Mouse (Mus musculus) midbrain, embryonic 11.5 days (tissue): ENCODE measurements at regions not wholly inside any gene's neighbourhood (a gene's known extent, or its start where the extent isn't known, plus 50 kb on each side); places are given as distances from the start of the nearest gene placed in this dataset.
A peak's percentile ranks its signal among the peaks of the same experiment; 100 is the strongest.

Experiments used
- ATAC-seq: fragments of 200-750 bp; cut with Nextera tagmentation; 2 replicates; pipeline ENCODE4 v1.8.0; 2017; ENCODE audit warnings: moderate TSS enrichment, moderate library complexity; ENCODE audit not compliant: low FRiP score
- DNase-seq: peaks from one replicate; pipeline ENCODE4 v3.0.0; 2015; ENCODE audit warnings: low spot score; ENCODE audit errors: missing footprints
- H3K27ac ChIP-seq: fragments of 300-500 bp; sonication (generic); 2 replicates; pipeline ENCODE4 v1.5.1; 2014; ENCODE audit warnings: low read depth, low read length
- H3K27me3 ChIP-seq: fragments of 300-500 bp; sonication (generic); 2 replicates; pipeline ENCODE4 v1.6.1; 2014; ENCODE audit warnings: mild to moderate bottlenecking, low read length, moderate library complexity, mixed read lengths; ENCODE audit not compliant: control insufficient read depth, insufficient read depth
- H3K36me3 ChIP-seq: fragments of 300-500 bp; sonication (generic); 2 replicates; pipeline ENCODE4 v1.6.1; 2014; ENCODE audit warnings: mild to moderate bottlenecking, low read length, moderate library complexity, mixed read lengths; ENCODE audit not compliant: control insufficient read depth, insufficient read depth
- H3K4me1 ChIP-seq: fragments of 300-500 bp; sonication (generic); 2 replicates; pipeline ENCODE4 v1.6.1; 2014; ENCODE audit warnings: low read length; ENCODE audit not compliant: control insufficient read depth, insufficient read depth
- H3K4me2 ChIP-seq: fragments of 300-500 bp; sonication (generic); 2 replicates; pipeline ENCODE4 v1.6.1; 2014; ENCODE audit warnings: mild to moderate bottlenecking, moderate library complexity
- H3K4me3 ChIP-seq: fragments of 300-500 bp; sonication (generic); 2 replicates; pipeline ENCODE4 v1.5.1; 2014; ENCODE audit warnings: low read depth, low read length
- H3K9ac ChIP-seq: fragments of 300-500 bp; sonication (generic); 2 replicates; pipeline ENCODE4 v1.6.1; 2014; ENCODE audit warnings: low read length
- H3K9me3 ChIP-seq: fragments of 300-500 bp; sonication (generic); 2 replicates; pipeline ENCODE4 v1.6.1; 2016; ENCODE audit warnings: low read length; ENCODE audit not compliant: control insufficient read depth
- WGBS: fragments of 180-500 bp; shearing (Covaris S2); extraction: QIAGEN DNeasy Blood & Tissue Kit; methylation state at CpG from one replicate; pipeline ENCODE4 v1.1.7; 2014; 5-methylcytosine and 5-hydroxymethylcytosine counted together

DNA sequence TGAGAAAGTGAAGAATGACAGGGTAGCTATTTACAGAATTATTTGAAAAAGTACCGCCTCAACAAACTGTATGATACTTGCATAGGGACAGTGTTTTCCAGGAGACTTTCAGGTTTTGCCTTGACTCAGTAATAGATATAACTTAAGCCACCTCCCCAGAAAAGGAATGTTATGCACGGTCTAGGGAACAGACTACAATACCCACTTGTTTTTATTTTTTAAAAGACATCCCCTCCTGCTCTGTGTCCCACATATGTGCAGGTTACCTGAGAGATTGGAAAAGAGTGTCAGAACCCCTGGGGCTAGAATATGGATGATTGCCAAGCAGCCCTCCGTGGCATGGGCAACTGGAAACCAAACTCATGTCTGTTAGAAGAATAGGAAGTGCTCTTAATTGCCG is 137.2 kb upstream of the Hmgn3 start:
- no peak overlapping the region for H3K4me2 ChIP-seq

GRCm38 (mm10) chr9:83283249-83283648 is 136.8 kb upstream of the Hmgn3 start:
- no peak for ATAC-seq

More for the DNA sequence above, 137.2 kb upstream of the Hmgn3 start:
- ATAC-seq = no peak
- Histone ChIP-seq H3K27me3 (no peaks in the 10 kb centered on the region), H3K9ac (no peak overlapping the region), H3K36me3 (no peaks in the 10 kb centered on the region), H3K27ac (no peak overlapping the region), H3K4me1 (no peaks in the 10 kb centered on the region), H3K4me3 (no peak overlapping the region), H3K9me3 (no peaks in the 10 kb centered on the region)
- WGBS = 75% methylated on average over 4 of the region's 4 CpGs
- no peak for DNase-seq

GRCm38 (mm10) chr9:83277791-83278190 is 131.3 kb upstream of the Hmgn3 start:
- H3K4me1 ChIP-seq = no peaks in the 10 kb centered on the region
- 89% methylated on average over 5 of the region's 5 CpGs for WGBS
- no peaks in the 10 kb centered on the region for H3K36me3 ChIP-seq
- DNase-seq = no peak
- H3K9ac ChIP-seq = no peak overlapping the region
- ATAC-seq = no peak
- no peak overlapping the region for H3K4me3 ChIP-seq
- no peaks in the 10 kb centered on the region for H3K9me3 ChIP-seq
- H3K27ac ChIP-seq = no peak overlapping the region
- no peak overlapping the region for H3K4me2 ChIP-seq
- H3K27me3 ChIP-seq = no peaks in the 10 kb centered on the region

More at GRCm38 (mm10) chr9:83283249-83283648, 136.8 kb upstream of the Hmgn3 start:
- Histone ChIP-seq H3K4me2 (no peak overlapping the region), H3K4me1 (no peaks in the 10 kb centered on the region), H3K27ac (no peak overlapping the region), H3K27me3 (no peaks in the 10 kb centered on the region), H3K9me3 (no peaks in the 10 kb centered on the region), H3K36me3 (no peaks in the 10 kb centered on the region), H3K9ac (no peak overlapping the region), H3K4me3 (no peak overlapping the region)
- WGBS = 84% methylated on average over 8 of the region's 8 CpGs
- DNase-seq = peak; percentile 35

GRCm38 (mm10) chr9:83277356-83277755 is 130.9 kb upstream of the Hmgn3 start:
- Histone ChIP-seq H3K27ac (no peak overlapping the region), H3K4me2 (no peak overlapping the region), H3K4me3 (no peak overlapping the region), H3K27me3 (no peaks in the 10 kb centered on the region), H3K4me1 (no peaks in the 10 kb centered on the region), H3K9me3 (no peaks in the 10 kb centered on the region), H3K9ac (no peak overlapping the region), H3K36me3 (no peaks in the 10 kb centered on the region)
- peak; percentile 26 for DNase-seq
- ATAC-seq = no peak
- 92% methylated on average over 5 of the region's 5 CpGs for WGBS

GRCm38 (mm10) chr9:83276291-83276690 is 129.8 kb upstream of the Hmgn3 start:
- Histone ChIP-seq H3K9ac (no peak overlapping the region), H3K4me3 (no peak overlapping the region), H3K27me3 (no peaks in the 10 kb centered on the region), H3K9me3 (no peaks in the 10 kb centered on the region), H3K27ac (no peak overlapping the region), H3K4me1 (no peaks in the 10 kb centered on the region), H3K36me3 (no peaks in the 10 kb centered on the region), H3K4me2 (no peak overlapping the region)
- DNase-seq (peak; percentile 56), ATAC-seq (no peak)
- 79% methylated on average over 5 of the region's 5 CpGs for WGBS

- Histone ChIP-seq H3K4me1 (no peaks in the 10 kb centered on the region), H3K9me3 (no peaks in the 10 kb centered on the region), H3K4me2 (no peak overlapping the region), H3K9ac (no peak overlapping the region), H3K4me3 (no peak overlapping the region), H3K27me3 (no peaks in the 10 kb centered on the region), H3K36me3 (no peaks in the 10 kb centered on the region), H3K27ac (no peak overlapping the region)
- DNase-seq = peak; percentile 75
- no peak for ATAC-seq
- 85% methylated on average over 9 of the region's 9 CpGs for WGBS
These were observed 127.0 kb upstream of the Hmgn3 start for GRCm38 (mm10) chr9:83273361-83273975.

- no peaks in the 10 kb centered on the region for H3K9me3 ChIP-seq
- H3K27me3 ChIP-seq = no peaks in the 10 kb centered on the region
- H3K4me2 ChIP-seq = no peak overlapping the region
- WGBS = 83% methylated on average over 6 of the region's 6 CpGs
- no peaks in the 10 kb centered on the region for H3K4me1 ChIP-seq
- no peak overlapping the region for H3K9ac ChIP-seq
- no peak for ATAC-seq
- H3K36me3 ChIP-seq = no peaks in the 10 kb centered on the region
- H3K4me3 ChIP-seq = no peak overlapping the region
- no peak overlapping the region for H3K27ac ChIP-seq
- no peak for DNase-seq
These were observed 119.3 kb upstream of the Hmgn3 start for GRCm38 (mm10) chr9:83265736-83266135.

DNA sequence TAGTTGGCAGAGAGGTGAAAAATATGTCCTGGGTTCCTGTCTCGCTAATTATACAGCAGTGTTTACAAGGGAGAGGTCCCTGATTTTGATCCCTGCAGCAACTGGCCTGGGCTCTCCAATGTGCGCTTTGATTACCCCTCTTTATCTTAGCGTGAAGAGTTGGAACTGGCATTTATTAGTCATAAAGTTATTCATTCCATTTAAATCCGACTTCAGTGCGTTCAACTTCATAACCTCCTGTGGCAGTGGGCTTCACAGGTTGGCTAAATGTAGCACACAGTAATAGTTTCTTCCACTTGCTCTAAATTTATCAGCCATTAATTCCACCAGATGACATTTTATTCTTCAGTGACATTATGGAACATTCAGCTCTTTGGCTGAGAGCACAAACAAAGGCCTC is 113.0 kb upstream of the Hmgn3 start:
- Histone ChIP-seq H3K9ac (no peak overlapping the region), H3K9me3 (no peaks in the 10 kb centered on the region), H3K36me3 (no peaks in the 10 kb centered on the region), H3K4me3 (no peak overlapping the region), H3K4me2 (no peak overlapping the region), H3K4me1 (no peaks in the 10 kb centered on the region), H3K27me3 (no peaks in the 10 kb centered on the region), H3K27ac (no peak overlapping the region)
- peak; percentile 75 for DNase-seq
- ATAC-seq = no peak
- 85% methylated on average over 5 of the region's 5 CpGs for WGBS

DNA sequence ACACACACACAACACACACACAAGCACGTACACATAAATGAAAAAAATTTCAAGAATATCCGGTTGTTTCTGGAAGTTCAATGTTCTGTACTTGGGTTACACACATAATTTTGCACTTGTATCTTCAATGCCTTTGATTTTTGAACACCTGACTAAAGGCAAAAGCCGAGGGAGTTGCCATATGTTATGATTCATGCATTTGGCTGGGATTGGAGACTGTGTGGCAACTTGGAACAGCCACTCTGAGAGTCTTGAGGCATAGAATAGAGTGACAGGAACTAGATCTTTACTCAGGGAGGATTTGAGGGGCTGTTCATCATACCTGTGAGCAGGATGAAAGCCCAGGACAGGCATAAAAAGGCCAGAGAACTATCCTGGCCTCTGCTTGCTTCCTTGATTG is 112.5 kb upstream of the Hmgn3 start:
- ATAC-seq (no peak), DNase-seq (peak; percentile 35)
- no peaks in the 10 kb centered on the region for H3K9me3 ChIP-seq
- no peak overlapping the region for H3K4me2 ChIP-seq
- no peaks in the 10 kb centered on the region for H3K36me3 ChIP-seq
- H3K4me3 ChIP-seq = no peak overlapping the region
- 86% methylated on average over 3 of the region's 3 CpGs for WGBS
- H3K27me3 ChIP-seq = no peaks in the 10 kb centered on the region
- no peak overlapping the region for H3K27ac ChIP-seq
- H3K4me1 ChIP-seq = no peaks in the 10 kb centered on the region
- H3K9ac ChIP-seq = no peak overlapping the region
